Mouse (Mus musculus) liver (tissue): ENCODE data around the gene Sgca.
A peak's percentile ranks its signal among the peaks of the same experiment; 100 is the strongest.

Source experiments
- DNase-seq: peaks from one replicate; pipeline ENCODE4 v3.0.0-alpha.2; 2020; ENCODE audit warnings: mixed read lengths

The Sgca gene

GRCm38 (mm10) chr11:94942282-94943023, 33.7 kb downstream of the Sgca start:
- peak; percentile 59 for DNase-seq

DNA sequence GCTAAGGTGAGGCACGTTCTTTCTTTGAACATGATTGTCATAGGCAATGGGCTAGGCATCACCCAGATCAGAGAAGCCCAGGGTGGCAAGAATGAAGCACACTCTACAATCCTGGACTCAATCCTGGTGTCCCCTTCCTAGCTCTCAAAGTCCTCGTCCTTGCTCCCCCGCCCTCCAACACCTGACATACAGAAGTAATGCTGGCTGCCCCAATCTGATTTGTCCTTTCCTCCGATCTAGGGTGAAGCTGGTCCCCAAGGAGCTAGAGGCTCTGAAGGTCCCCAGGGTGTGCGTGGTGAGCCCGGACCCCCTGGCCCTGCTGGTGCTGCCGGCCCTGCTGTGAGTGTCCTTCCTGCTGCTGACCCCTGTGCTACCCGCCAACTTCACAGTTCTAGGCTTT, 34.4 kb downstream of the Sgca start:
- DNase-seq = no peak

GRCm38 (mm10) chr11:94941121-94941520, 35.0 kb downstream of the Sgca start:
- DNase-seq = no peak

GRCm38 (mm10) chr11:94939280-94939679, 36.8 kb downstream of the Sgca start:
- peak; percentile 64 for DNase-seq

GRCm38 (mm10) chr11:94938296-94938695, 37.8 kb downstream of the Sgca start:
- DNase-seq = no peak

DNA sequence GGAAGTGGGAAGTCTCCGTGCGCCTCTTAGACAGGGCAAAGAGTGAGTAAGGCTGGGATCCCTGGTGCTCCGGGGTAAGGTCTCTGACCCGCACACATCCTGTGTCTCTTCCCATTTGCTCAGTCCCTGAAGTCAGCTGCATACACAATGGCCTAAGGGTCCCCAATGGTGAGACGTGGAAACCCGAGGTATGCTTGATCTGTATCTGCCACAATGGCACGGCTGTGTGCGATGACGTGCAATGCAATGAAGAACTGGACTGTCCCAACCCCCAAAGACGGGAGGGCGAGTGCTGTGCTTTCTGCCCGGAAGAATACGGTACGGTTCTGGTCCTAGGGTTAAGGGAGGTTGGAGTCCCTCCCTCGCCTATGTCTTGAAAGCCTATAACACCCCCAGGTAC, 38.3 kb downstream of the Sgca start:
- DNase-seq = peak; percentile 3

DNA sequence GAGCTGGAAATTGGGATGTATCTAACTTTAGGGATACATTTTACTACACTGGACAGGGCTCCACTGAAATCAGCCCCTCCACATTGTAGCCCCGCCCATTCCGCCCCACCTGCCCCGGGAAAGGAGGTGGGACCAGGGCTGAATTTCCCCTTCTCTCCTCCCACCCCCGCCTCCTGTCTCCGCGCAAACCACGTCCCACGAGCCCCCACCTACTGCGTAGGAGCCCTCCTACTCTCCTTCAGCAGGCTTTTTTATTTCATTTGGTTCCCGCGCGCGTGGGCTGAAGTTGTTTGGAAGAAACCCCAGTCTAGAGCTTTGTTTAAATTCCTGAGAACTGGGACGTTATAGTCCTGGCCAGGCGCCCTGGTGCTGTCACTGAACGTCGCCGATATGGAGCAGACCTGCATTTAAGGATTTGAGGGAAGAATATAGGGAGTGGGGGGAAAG, 38.8 kb downstream of the Sgca start:
- DNase-seq = no peak

- DNase-seq = peak; percentile 84
Measured at GRCm38 (mm10) chr11:94936851-94937295, 39.3 kb downstream of the Sgca start.

DNA sequence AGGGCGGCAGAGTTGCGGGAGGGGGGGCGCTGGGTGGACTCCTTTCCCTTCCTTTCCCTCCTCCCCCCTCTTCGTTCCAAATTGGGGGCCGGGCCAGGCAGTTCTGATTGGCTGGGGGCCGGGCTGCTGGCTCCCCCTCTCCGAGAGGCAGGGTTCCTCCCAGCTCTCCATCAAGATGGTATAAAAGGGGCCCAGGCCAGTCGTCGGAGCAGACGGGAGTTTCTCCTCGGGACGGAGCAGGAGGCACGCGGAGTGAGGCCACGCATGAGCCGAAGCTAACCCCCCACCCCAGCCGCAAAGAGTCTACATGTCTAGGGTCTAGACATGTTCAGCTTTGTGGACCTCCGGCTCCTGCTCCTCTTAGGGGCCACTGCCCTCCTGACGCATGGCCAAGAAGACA, 40.1 kb downstream of the Sgca start, which contains the start of gene Col1a1:
Col1a1 (plus strand) TSS at position 180 of the 400 bp plus-strand sequence.
- DNase-seq = peak; percentile 61

- no peak for DNase-seq
Measured at GRCm38 (mm10) chr11:94934526-94934925, 41.6 kb downstream of the Sgca start.

DNA sequence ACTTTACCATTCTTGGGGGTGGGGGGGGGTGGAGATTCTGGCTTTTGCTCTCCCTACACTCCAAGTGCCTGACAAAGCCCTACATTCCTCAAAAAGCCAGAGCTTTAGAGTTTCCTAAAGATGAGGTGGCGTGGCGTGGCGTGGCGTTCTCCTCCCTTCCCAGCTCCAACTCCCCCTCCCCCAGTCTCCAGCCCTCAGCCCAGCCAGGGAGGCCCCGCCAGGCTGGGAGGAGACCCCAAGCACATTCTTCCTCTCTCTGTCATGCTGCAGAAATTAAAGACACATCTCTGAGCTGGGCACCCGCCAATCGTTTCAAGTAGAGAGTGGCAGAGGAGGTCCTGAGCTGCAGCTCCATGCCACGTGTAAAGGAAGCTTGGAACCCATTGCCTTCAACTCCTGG, 42.5 kb downstream of the Sgca start:
- no peak for DNase-seq

DNA sequence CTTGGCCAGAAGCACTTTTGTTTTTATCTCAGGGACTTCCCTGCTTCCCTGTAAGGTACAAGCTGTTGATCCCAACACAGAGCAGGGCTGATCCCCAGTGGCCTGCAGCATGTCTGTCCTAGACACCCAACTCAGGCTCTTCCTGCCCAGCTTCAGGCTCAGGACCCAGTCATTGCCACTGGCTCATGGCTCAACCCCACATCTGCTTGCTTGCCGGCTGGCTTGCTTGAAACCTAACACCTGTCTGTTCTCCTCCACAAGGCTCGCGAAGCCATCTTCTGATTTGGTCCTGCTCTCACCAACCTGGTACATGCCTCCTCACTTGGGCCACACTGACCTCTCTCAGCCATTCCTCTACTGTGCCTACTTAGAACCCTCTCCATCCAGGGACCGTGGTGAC, 46.0 kb downstream of the Sgca start:
- DNase-seq = no peak

DNA sequence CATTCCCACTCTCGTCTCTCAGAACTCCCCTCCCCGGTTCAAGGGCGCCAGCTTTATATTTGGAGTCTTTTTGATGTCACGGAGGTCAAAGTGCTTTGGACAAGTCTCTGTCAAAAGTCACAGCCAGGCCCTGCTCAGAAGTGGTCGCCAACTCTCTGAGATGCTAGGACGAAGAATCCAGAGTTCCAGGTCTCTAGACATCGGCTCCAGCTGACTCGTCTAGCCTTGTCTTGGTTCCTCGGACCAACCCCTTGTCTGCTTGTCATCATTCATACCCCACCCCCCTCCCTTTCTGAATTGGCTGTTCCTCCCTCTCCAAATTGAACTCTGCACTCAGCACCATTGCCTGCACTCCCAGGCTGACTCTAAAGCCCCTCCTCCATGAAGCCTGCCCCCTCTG, 46.5 kb downstream of the Sgca start:
- DNase-seq = no peak

DNA sequence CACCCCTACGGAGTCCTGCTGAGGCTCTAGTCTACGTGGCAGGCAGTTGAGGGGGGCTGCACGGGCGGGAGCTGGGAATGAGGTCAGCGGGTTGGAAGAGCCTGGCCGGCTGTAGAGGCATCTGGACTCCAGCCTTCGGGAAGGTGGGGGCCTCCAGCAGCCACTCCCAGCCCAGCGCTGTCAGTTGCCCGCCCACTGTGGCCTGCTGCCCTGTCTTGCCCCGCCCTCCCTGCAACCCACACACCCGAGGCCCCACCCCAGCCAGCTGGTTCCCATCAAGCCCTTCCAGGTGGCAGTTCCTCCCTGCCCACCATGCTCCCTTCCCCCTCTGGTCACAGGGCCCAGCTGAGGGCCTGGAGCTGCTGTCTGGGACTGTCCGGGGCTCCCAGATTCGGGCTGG, 47.3 kb downstream of the Sgca start:
- DNase-seq = peak; percentile 84

DNA sequence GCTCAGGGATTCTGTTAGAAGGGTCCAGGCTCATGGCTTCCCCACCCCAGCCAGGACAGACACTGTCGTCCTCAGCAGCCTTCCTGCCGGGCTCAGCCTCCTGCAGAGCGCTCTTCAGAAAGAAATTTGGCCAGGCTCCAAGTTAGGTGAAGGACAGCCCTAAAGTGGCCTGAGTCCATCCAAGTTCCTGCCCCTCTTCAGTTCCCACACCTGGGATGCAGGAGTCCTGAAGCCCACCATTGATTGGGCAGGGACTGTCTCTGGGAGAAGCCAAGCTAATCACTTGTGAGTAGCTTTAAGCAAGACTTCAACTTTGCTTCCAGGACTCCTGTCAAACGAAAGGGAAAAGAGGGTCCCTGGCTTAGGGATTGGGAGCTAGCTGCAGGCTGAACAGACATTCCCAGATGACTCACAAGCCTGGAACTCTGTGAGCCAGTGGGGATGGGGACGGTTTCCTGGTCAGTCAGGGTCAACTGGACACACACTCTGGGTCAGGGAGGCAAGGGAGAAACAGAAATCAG, 48.3 kb downstream of the Sgca start:
- no peak for DNase-seq

DNA sequence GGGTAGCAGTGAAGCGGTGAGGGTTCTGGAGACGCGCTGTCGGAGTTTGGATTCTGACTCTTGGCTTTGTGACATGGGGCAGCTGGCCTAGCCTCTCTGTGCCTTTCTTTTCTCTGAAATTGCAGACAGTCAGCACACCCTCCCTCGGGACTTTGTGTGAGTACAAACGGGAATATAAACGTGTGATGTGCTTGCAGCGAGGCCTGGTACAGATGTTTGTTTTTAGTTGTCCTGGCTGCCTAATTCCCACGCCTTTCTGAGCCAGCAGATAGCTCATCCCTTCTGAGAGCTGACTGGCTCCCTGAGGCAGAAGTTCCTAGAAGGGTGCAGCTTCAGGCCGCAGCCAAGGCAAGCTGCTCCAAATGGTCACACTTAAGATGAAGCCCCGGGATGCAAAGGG, 49.7 kb downstream of the Sgca start:
- no peak for DNase-seq

- no peak for DNase-seq
Measured at GRCm38 (mm10) chr11:94924977-94925376, 51.1 kb downstream of the Sgca start.

- no peak for DNase-seq
Measured at GRCm38 (mm10) chr11:94920996-94921401, 55.1 kb downstream of the Sgca start.

GRCm38 (mm10) chr11:94917717-94918116, 58.4 kb downstream of the Sgca start:
- no peak for DNase-seq

GRCm38 (mm10) chr11:94916477-94916876, 59.6 kb downstream of the Sgca start:
- DNase-seq = no peak

- DNase-seq = no peak
Measured at GRCm38 (mm10) chr11:94915675-94916403, 60.3 kb downstream of the Sgca start.

GRCm38 (mm10) chr11:94913302-94914090, 62.6 kb downstream of the Sgca start:
- DNase-seq = no peak
